Mouse (Mus musculus) G1E (cell line): ENCODE measurements around the gene Timm29.

ENCODE experiments used
- CTCF ChIP-seq: IDR thresholded peaks from 2 replicates; pipeline ENCODE4 v1.5.1; 2012; ENCODE audit warnings: low read depth, low read length, inconsistent platforms, mixed read lengths
- GATA1 ChIP-seq: IDR thresholded peaks from 2 replicates; pipeline ENCODE4 v1.6.1; 2012; ENCODE audit warnings: borderline replicate concordance, low read length, inconsistent platforms, mixed read lengths
- GATA2 ChIP-seq: IDR thresholded peaks from 2 replicates; pipeline ENCODE4 v1.6.1; 2012; ENCODE audit warnings: low read depth, low read length, inconsistent platforms, borderline replicate concordance
- TAL1 ChIP-seq: conservative IDR thresholded peaks from 2 replicates; pipeline ENCODE4 v1.6.1; 2012; ENCODE audit warnings: low read depth, low read length, inconsistent platforms, mixed read lengths

DNA sequence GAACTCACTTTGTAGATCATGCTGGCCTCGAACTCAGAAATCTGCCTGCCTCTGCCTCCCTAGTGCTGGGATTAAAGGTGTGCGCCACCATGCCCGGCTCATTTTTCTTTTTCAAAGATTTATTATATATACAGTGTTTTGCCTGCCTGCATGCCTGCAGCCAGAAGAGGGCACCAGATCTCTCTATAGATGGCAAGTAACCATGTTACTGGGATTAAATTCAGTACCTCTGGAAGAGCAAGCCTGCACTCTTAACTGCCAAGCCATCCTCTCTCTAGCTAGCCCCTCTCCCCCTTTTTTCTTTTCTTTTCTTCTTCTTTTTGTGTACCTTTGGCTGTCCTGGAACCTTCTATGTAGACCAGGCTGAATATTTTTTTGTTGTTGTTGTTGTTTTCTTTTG lies 38.2 kb downstream of the Timm29 start:
- TF ChIP-seq CTCF: 0 out of 2 replicates have a peak, but pooled peaks have one; percentile 31
- TF ChIP-seq TAL1: no peak
- no peak for TF ChIP-seq GATA2
- no peak for TF ChIP-seq GATA1
